Mouse (Mus musculus) granulocyte monocyte progenitor cell, adult 5-6 weeks (primary cell): ENCODE results near the gene Pou2af1. TPM values are rescaled to one million over a fixed set of nuclear protein-coding genes. Genes with fewer than 3 reads are reported as not detected.

Experiments used
- ATAC-seq: replicated peaks from 2 replicates; pipeline ENCODE4 v1.8.0; 2016; ENCODE audit warnings: mild to moderate bottlenecking, moderate TSS enrichment, inconsistent platforms; ENCODE audit not compliant: poor library complexity, severe bottlenecking
- total RNA-seq, 2 experiments: library from RNA; stranded (forward) in 1 of 2; stranded (reverse) in 1 of 2; fragments of 200-712, 200-1000 nt in 1 of 2; fragments of >200 nt in 1 of 2; fragmentation: Nextera tagmentation in 1 of 2; gene quantifications; 2 replicates each; pipeline ENCODE4 v1.2.3; 2014 to 2017

Pou2af1 gene
- total RNA-seq, 2 experiments from 2014 or later: not detected

- no peak for ATAC-seq
These were observed 2.4 kb downstream of the Pou2af1 start for GRCm38 (mm10) chr9:51215949-51216348.

DNA sequence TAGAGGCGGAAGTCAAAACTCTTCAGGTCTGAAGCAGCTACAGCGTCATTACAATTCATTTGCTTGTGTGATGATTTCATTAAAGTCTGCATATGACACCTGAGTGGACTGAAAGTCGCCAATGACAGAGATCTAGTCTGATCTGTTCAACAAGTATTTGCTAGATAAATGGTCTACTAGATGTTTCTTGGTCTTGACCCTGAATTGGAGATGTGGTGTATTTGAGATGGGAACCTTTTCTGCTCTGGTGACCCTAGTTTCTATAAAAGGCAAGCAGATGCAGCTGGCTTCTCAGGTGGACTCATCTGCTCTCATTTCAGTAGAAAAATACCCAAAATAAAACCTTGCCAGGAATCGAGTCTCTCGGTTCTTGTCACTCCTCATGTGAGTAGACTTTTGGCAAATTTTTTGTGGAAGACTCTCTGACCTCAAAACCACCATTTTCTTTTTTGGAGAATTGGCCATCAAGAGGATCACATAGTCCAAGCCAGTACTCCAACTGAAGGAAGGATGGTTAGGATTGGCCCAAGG is 12.2 kb downstream of the Pou2af1 start:
- no peak for ATAC-seq

DNA sequence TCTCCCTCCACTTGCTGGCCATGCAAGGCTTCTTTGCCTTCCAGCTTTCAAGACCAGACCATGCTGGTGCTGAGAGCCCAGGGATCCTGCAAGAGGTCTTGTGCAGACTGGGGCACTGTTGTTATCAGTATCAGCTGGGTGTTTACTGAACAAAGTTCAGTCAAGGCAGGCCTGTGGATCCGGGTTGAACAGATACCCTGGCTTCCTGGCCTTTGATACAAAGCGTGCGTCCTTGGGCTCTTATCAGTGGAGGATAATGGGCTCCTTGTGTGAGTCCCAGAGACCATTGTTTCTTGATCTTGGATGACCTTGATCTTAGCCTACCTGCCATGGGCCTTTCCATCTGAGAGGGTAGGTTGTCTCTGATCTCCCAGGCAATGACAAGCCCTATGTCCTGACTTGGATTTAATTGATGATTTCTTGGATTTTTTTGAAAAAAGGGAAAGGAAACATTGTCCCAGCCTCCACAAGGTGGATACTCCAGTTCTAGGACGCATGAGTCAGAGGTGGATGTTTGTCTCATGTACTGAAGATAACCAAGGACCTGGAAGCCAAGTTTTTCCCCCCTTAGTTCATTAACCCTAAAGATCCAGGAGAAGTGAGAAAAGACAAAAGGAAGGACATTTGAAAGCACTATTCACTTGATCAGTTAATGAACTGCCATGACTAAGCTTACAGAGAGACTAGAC is 17.3 kb downstream of the Pou2af1 start:
- ATAC-seq: no peak

- no peak for ATAC-seq
These were observed 18.7 kb downstream of the Pou2af1 start for GRCm38 (mm10) chr9:51232163-51232562.

- ATAC-seq: 0 out of 2 replicates have a peak, but pooled peaks have one; percentile 3
These were observed 25.4 kb downstream of the Pou2af1 start for GRCm38 (mm10) chr9:51238741-51239385.

DNA sequence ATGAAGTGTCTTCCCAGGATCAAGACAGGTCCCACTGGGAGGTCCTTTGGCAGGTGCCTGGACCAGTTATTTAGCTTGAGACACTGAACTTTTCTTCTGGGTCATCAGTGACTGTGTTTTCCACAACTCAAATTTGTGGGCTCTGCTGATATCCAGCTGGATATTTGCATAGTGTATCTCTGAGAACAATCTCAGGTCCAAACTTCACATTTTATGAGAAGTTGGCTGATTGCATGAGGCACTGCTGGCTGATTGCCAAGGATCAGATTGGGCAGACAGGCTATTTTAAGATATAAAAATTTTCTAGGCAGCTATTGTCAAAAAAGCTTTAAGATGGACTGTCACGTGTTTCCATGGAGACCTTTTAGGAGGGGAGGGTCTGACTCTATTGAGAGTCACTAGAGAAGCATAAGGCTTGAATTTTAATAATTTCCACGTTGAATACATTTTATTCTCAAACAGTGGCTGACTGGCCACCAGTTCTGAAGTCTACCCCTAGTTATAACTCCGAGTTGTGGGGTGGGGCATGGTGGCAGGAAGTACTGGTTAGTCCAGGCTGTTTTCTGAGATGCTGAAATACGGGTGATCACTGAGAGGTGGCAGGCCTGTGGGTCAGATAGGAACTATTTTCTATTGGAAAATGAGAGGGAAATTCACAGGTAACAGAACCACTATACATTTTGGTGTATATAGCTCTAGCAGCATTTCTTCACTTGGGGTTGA is 43.4 kb downstream of the Pou2af1 start:
- ATAC-seq: no peak

DNA sequence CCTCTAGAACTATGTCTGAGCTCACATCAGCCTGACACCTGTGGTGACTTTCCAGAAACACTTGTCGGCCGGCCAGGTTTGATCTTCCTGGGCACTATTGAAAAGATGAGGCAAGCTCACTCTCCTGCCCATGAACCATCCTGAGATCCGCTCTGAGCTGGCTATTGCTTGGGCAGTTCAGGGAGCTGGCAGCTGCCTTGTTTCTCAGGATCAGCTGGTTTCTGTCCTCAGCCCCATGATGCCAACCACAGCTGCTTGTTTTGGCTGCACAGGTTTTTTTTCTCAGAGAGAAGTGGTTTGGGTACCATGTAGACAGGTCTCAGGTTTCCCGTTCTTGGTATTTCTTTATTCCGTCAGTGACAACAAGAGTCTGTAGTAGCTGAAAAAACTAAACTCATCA is 44.9 kb downstream of the Pou2af1 start:
- no peak for ATAC-seq

GRCm38 (mm10) chr9:51268852-51269251 is 55.3 kb downstream of the Pou2af1 start:
- no peak for ATAC-seq

GRCm38 (mm10) chr9:51271073-51271472 is 57.6 kb downstream of the Pou2af1 start:
- no peak for ATAC-seq

DNA sequence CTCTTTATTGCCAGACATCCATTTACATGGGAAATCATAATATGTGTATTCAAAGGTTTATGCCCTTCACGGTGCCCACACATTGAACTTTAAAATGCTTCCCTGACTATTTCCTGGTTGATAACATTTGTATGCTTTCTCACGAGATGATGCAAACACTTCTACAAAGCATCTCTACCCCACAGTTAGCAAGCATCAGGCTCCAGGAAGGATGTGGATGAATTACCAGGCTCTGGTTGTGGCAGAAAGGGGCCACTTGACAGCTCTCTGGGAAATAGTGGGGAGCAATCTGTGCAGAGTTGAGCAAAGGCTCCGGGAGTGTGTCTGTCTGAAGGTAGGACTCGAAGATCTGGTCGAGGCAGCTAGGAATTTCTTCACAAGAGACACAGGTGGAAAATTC is 58.6 kb downstream of the Pou2af1 start:
- no peak for ATAC-seq

DNA sequence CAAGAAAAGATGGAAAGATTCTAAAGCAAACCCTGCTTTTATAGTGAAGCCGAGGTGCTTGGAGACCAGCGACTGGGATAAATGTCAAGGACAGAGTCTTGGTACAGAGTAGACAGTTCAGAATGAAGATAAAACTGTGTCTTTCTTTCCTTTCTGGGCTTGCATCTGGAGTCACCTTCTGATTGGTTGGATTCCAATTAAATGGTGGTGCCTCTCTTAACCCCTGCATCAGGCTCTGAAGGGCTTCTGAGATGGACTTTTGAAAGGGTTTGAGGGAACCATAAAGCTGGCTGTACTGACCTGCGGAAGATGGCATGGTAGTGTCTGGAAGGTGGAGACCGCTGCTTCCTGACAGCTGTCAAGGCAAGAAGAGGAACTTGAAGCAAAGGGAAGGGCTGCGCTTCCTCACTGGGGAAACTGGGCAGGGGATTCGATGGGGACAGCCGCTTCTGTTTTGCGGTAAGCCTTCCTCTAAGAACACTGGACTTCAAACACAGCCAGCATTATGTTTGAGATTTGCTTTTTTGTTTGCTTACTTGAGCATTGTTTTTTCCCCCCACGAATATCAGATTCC is 60.2 kb downstream of the Pou2af1 start:
- ATAC-seq: peak; percentile 94

DNA sequence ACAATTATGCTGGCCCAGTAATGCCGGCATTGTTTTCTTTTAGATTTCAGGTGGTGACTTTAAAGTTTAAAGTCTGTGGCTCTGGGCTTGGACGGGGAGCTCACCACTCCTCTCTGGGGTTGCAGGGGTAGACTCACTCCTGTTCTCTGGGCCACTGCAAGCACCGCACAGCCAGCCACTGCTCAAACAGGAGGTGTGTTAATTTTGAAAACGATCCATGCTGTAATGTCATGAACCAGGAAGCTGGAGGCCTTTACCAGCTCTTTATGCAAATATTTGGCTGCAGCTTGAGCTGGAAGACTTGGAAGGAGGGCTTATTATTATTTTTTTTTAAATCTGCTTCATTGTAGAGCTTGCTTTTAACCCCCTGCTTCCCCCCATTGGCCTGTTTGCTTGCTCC is 61.2 kb downstream of the Pou2af1 start:
- no peak for ATAC-seq

DNA sequence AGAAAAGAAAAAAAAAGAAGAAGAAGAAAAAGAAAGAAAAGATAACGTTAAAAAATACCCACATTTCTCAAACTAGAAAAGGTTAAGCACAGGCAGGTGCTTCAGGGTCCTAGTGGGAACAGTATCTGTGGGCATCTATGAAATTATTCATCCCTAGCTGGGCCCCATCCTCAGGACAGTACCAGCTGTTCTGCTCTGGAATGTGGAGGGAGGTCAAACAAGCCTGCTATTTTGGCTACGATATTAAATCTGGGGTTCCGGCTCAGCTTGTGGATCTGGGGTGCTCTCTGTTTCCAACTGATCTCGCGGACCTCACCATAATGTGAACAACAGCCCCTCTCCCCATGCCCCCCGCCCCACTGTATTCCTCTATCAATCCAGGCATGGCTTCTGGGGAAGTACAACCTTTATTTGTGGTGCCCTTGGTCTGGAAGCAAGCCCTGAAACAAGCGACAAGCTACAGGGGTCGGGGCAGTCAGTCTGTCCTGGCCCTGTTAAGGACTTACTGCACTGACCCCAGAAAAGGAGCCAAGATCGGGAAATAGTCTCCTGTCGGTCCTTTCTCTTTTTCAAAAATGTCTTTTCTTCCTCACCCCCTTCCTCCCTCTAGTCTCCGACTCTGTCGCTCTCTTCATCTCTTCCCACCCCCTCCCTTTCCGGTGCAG is 64.5 kb downstream of the Pou2af1 start:
- no peak for ATAC-seq

DNA sequence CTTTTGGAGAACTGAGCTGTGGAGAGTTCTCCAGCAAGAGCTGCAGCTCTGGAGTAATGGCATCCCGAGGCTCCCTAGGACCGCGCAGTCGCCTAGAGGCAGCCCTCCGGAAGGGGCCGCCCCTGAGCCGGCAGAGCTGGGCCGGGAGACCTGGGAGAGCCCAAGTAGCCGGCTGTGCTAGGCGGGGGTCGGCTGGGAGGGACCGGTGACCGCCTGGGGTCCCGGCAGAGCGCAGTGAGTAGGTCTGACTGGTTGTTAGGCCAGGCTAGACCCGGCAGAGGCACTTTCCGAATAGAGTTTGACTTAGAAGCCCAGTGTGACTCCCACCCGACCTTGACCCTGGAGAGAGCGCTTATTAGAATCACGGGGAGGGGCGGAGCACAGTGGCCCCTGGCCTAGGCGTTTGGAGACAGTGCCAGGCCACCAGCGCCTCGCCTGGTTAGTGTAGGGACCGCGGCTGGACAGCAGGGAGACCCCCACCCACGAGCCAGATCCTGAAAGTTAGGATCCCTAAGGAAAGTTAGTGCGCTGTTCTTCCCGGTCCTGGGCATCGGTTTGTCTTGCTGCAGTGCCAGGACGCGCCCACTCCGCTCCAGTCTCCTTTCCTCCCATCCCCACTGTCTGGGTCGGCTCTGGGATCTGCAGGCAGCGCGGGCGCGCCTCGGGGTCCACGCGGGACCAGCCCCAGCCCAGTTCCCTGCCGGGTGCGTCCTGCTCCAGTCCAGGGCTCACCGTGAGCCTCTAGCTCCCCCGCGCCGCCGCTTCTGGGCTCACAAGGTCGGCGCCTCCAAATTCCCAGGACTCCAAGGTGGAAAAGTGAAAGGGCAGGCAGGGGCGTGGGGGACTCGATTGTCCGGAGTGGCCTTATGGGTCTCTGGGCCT is 65.2 kb downstream of the Pou2af1 start, which contains the start of gene Colca2:
TSS of gene Colca2 (minus strand) at position 70 of the 882 bp plus-strand sequence.
- peak; percentile 78 for ATAC-seq

GRCm38 (mm10) chr9:51286079-51286478 is 72.6 kb downstream of the Pou2af1 start:
- ATAC-seq: no peak
